Mouse (Mus musculus) stomach, embryonic 14.5 days (tissue): Measurements from ENCODE around the gene Eln. TPM values are rescaled to one million over a fixed set of nuclear protein-coding genes. Genes with fewer than 3 reads are reported as not detected.

Experiments
- ATAC-seq: fragments of 200-750 bp; cut with Nextera tagmentation; 2 replicates; pipeline ENCODE4 v1.8.0; 2017; ENCODE audit warnings: low read depth, moderate TSS enrichment; ENCODE audit not compliant: insufficient number of reproducible peaks, insufficient read depth, low FRiP score
- H3K27ac ChIP-seq: fragments of 300-500 bp; sonication (generic); 2 replicates; pipeline ENCODE4 v1.5.1; 2014; ENCODE audit warnings: mild to moderate bottlenecking, low read length, moderate library complexity, mixed read lengths
- H3K27me3 ChIP-seq: fragments of 300-500 bp; sonication (generic); 2 replicates; pipeline ENCODE4 v1.6.1; 2014; ENCODE audit warnings: low read length, control low read depth, mixed read lengths; ENCODE audit not compliant: control insufficient read depth, insufficient read depth
- H3K36me3 ChIP-seq: fragments of 300-500 bp; sonication (generic); 2 replicates; pipeline ENCODE4 v1.6.1; 2014; ENCODE audit warnings: mild to moderate bottlenecking, control low read depth, low read length, moderate library complexity, mixed read lengths; ENCODE audit not compliant: control insufficient read depth, insufficient read depth
- H3K4me1 ChIP-seq: fragments of 300-500 bp; sonication (generic); 2 replicates; pipeline ENCODE4 v1.6.1; 2014; ENCODE audit warnings: low read length, control low read depth, mixed read lengths; ENCODE audit not compliant: control insufficient read depth, insufficient read depth
- H3K4me2 ChIP-seq: fragments of 300-500 bp; sonication (generic); replicated peaks from 2 replicates; pipeline ENCODE4 v1.6.1; 2014; ENCODE audit warnings: low read depth, low read length, control low read depth
- H3K4me3 ChIP-seq: fragments of 300-500 bp; sonication (generic); 2 replicates; pipeline ENCODE4 v1.5.1; 2014; ENCODE audit warnings: low read depth, low read length, control low read depth
- H3K9ac ChIP-seq: fragments of 300-500 bp; sonication (generic); replicated peaks from 2 replicates; pipeline ENCODE4 v1.6.1; 2014; ENCODE audit warnings: low read depth, mild to moderate bottlenecking, control low read depth, low read length, moderate library complexity, mixed read lengths
- H3K9me3 ChIP-seq: fragments of 300-500 bp; sonication (generic); 2 replicates; pipeline ENCODE4 v1.6.1; 2016; ENCODE audit warnings: low read depth, low read length, control low read depth; ENCODE audit not compliant: control insufficient read depth
- WGBS: fragments of 180-500 bp; shearing (Covaris S2); extraction: QIAGEN DNeasy Blood & Tissue Kit; methylation state at CpG from one replicate; pipeline ENCODE4 v1.1.7; 2014; 5-methylcytosine and 5-hydroxymethylcytosine counted together
- polyA plus RNA-seq: library from polyadenylated mRNA; unstranded; fragments of >200 nt; fragmentation: Nextera tagmentation; extraction: Ambion mirVana; gene quantifications from 2 replicates; pipeline ENCODE4 v1.2.1, GENCODE M21; 2014

Gene Eln
- polyA plus RNA-seq, 1 experiment from 2014 or later, result 48.3 TPM

- no peaks in the 10 kb centered on the region for H3K9me3 ChIP-seq
- H3K36me3 ChIP-seq, result peaks cover 5% of the 10 kb centered on the region; the same call in 1 of the 2 replicates
- WGBS, result 1% methylated on average over 67 of the region's 69 CpGs
- peak within 1 kb of the TSS; percentile 61; the same call in 1 of the 2 replicates for H3K27ac ChIP-seq
- peak within 1 kb of the TSS; percentile 77 for H3K4me3 ChIP-seq
- H3K4me1 ChIP-seq, result peaks cover 7% of the 10 kb centered on the region; the same call in 1 of the 2 replicates
- no peak for ATAC-seq
- H3K9ac ChIP-seq, result peak within 1 kb of the TSS; percentile 67
- H3K4me2 ChIP-seq, result peak within 1 kb of the TSS; percentile 93
- no peaks in the 10 kb centered on the region for H3K27me3 ChIP-seq
Measured at GRCm38 (mm10) chr5:134688086-134688717, 58.9 kb downstream of the Eln start, which contains the start of gene Limk1. Gene Limk1 (minus strand): TSS chr5:134688598.

- WGBS, result 78% methylated on average over 1 of the region's 1 CpGs
- Histone ChIP-seq H3K27ac (no peak overlapping the region), H3K27me3 (no peaks in the 10 kb centered on the region), H3K4me2 (peak overlapping the region; percentile 93), H3K9me3 (no peaks in the 10 kb centered on the region), H3K36me3 (peaks cover 5% of the 10 kb centered on the region; the same call in 1 of the 2 replicates), H3K9ac (no peak overlapping the region), H3K4me3 (no peak overlapping the region), H3K4me1 (peaks cover 7% of the 10 kb centered on the region; the same call in 1 of the 2 replicates)
- ATAC-seq, result no peak
Measured at GRCm38 (mm10) chr5:134687187-134687586, 59.9 kb downstream of the Eln start.

DNA sequence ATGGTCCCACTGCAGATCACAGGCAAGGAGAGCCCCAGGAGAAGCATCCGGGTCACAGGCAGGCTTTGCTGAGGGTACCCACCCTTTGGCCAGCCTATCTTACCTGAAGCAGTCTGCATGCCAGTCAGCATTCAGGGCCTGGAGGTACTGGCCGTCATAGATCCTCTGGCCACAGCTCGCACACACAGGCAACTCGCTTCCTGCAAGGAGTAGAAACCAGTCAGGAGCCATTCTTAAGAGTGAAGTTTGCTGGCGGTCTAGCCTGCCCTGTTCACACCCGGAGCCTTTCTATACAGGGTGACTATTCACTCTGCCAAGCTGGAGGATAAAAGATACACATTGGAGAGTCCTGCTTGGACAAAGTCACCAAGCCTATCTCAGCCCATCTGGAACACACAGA lies 60.6 kb downstream of the Eln start:
- WGBS, result 89% methylated on average over 6 of the region's 6 CpGs

GRCm38 (mm10) chr5:134684398-134684797 lies 62.7 kb downstream of the Eln start:
- H3K27ac ChIP-seq, result no peak overlapping the region
- ATAC-seq, result no peak
- H3K4me3 ChIP-seq, result no peak overlapping the region
- H3K27me3 ChIP-seq, result no peaks in the 10 kb centered on the region
- peaks cover 5% of the 10 kb centered on the region; the same call in 1 of the 2 replicates for H3K36me3 ChIP-seq
- peaks cover 25% of the 10 kb centered on the region; the same call in 1 of the 2 replicates for H3K4me1 ChIP-seq
- H3K9me3 ChIP-seq, result no peaks in the 10 kb centered on the region
- no peak overlapping the region for H3K4me2 ChIP-seq
- no peak overlapping the region for H3K9ac ChIP-seq
- 80% methylated on average over 2 of the region's 2 CpGs for WGBS

More for the DNA sequence above, 60.6 kb downstream of the Eln start:
- peaks cover 7% of the 10 kb centered on the region; the same call in 1 of the 2 replicates for H3K4me1 ChIP-seq
- H3K4me2 ChIP-seq, result no peak overlapping the region
- H3K36me3 ChIP-seq, result peaks cover 5% of the 10 kb centered on the region; the same call in 1 of the 2 replicates
- no peaks in the 10 kb centered on the region for H3K27me3 ChIP-seq
- H3K9me3 ChIP-seq, result no peaks in the 10 kb centered on the region
- no peak overlapping the region for H3K9ac ChIP-seq
- ATAC-seq, result no peak
- H3K27ac ChIP-seq, result no peak overlapping the region
- H3K4me3 ChIP-seq, result no peak overlapping the region

DNA sequence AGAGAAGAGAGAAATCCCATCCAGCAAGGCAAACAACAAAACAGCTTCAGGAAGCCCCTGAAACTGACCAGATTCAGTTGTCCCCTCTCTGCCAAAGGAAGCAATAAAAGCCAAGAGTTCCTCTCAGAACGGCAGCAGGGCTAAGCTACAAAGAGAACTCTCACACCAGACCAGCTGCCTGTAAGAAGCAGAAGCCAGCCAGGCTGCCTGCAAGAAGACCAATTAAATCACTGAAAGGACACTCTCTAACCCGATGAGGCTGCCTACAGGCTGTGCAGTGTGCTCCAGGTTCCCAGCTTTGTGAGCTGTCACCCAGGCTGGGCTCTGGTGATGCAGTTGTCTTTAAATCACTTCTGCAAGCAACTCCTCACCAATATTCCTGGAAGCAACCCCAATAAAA lies 63.3 kb downstream of the Eln start:
- Histone ChIP-seq H3K4me1 (peaks cover 25% of the 10 kb centered on the region; the same call in 1 of the 2 replicates), H3K27ac (no peak overlapping the region), H3K9me3 (no peaks in the 10 kb centered on the region), H3K36me3 (peaks cover 5% of the 10 kb centered on the region; the same call in 1 of the 2 replicates), H3K4me2 (no peak overlapping the region), H3K27me3 (no peaks in the 10 kb centered on the region), H3K4me3 (no peak overlapping the region), H3K9ac (no peak overlapping the region)
- no peak for ATAC-seq
- 63% methylated on average over 2 of the region's 2 CpGs for WGBS

- ATAC-seq, result 0 out of 2 replicates have a peak, but pooled peaks have one; percentile 10
- Histone ChIP-seq H3K27me3 (no peaks in the 10 kb centered on the region), H3K9ac (no peak overlapping the region), H3K9me3 (no peaks in the 10 kb centered on the region), H3K4me3 (no peak overlapping the region), H3K27ac (no peak overlapping the region; the same call in 1 of the 2 replicates), H3K4me1 (peaks cover 35% of the 10 kb centered on the region), H3K4me2 (no peak overlapping the region), H3K36me3 (peaks cover 5% of the 10 kb centered on the region; the same call in 1 of the 2 replicates)
- WGBS, result 46% methylated on average over 12 of the region's 12 CpGs
Measured at GRCm38 (mm10) chr5:134680238-134680637, 66.9 kb downstream of the Eln start.

GRCm38 (mm10) chr5:134678827-134679546 lies 68.1 kb downstream of the Eln start:
- H3K4me3 ChIP-seq, result no peak overlapping the region
- no peak overlapping the region for H3K4me2 ChIP-seq
- no peak for ATAC-seq
- peaks cover under 1% of the 10 kb centered on the region; the same call in 1 of the 2 replicates for H3K36me3 ChIP-seq
- no peaks in the 10 kb centered on the region for H3K9me3 ChIP-seq
- H3K27ac ChIP-seq, result no peak overlapping the region
- H3K9ac ChIP-seq, result no peak overlapping the region
- H3K27me3 ChIP-seq, result no peaks in the 10 kb centered on the region
- peaks cover 35% of the 10 kb centered on the region for H3K4me1 ChIP-seq
- 63% methylated on average over 8 of the region's 8 CpGs for WGBS

DNA sequence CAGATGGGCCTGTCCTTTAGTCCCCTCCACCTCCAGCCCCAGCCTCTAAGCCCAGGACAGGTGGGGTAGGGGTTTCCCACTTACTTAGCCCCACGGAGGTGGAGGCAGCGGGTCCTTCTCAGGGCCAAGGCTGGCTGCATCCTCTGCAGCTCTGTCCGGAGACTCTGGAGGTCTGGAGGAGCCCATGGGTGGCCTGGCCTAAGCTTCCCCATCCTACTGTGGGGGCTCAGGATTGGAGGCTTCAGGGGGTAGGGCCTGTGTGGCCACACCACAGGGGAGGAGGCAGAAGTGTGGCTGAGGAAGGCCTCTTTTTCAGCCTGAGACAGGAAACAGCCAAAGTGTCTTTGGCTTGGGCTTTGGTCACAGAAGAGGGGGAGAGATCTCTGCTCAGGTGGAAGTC lies 69.1 kb downstream of the Eln start:
- H3K4me3 ChIP-seq, result no peak overlapping the region
- no peaks in the 10 kb centered on the region; the same call in 1 of the 2 replicates for H3K36me3 ChIP-seq
- no peak overlapping the region for H3K27ac ChIP-seq
- H3K4me2 ChIP-seq, result no peak overlapping the region
- ATAC-seq, result no peak
- H3K9ac ChIP-seq, result no peak overlapping the region
- H3K4me1 ChIP-seq, result peaks cover 35% of the 10 kb centered on the region
- H3K9me3 ChIP-seq, result no peaks in the 10 kb centered on the region
- 78% methylated on average over 3 of the region's 3 CpGs for WGBS
- no peaks in the 10 kb centered on the region for H3K27me3 ChIP-seq
